Mouse (Mus musculus): ENCODE measurements at regions not wholly inside any gene's neighbourhood (a gene's known extent, or its start where the extent isn't known, plus 50 kb on each side); places are given as distances from the start of the nearest gene placed in this dataset.

GRCm38 (mm10) chr1:183504103-183504841 is 86.3 kb downstream of the Hhipl2 start:
- Histone ChIP-seq H3K4me1 (ENCODE audit: control insufficient read depth, insufficient read depth, low read length) (no peaks in the 10 kb centered on the region), H3K9me3 (ENCODE audit: control insufficient read depth, low read length) (no peaks in the 10 kb centered on the region), H3K27ac (ENCODE audit: low read depth, low read length) (no peak overlapping the region), H3K4me3 (ENCODE audit: low read length) (no peak overlapping the region), H3K36me3 (ENCODE audit: control insufficient read depth, insufficient read depth, low read length) (no peaks in the 10 kb centered on the region), H3K27me3 (ENCODE audit: control insufficient read depth, insufficient read depth, low read length) (no peaks in the 10 kb centered on the region), H3K9ac (ENCODE audit: low read depth, low read length) (no peak overlapping the region), H3K4me2 (replicated peaks; ENCODE audit: low read depth, low read length) (no peak overlapping the region)
- ATAC-seq (ENCODE audit: low FRiP score, low TSS enrichment) = no peak
- WGBS = 89% methylated on average over 14 of the region's 14 CpGs

- H3K27me3 ChIP-seq (ENCODE audit: control insufficient read depth, insufficient read depth, low read length) = no peaks in the 10 kb centered on the region
- H3K4me1 ChIP-seq (ENCODE audit: control insufficient read depth, insufficient read depth, low read length) = no peaks in the 10 kb centered on the region
- H3K4me2 ChIP-seq (replicated peaks; ENCODE audit: low read depth, low read length) = no peak overlapping the region
- no peak overlapping the region for H3K4me3 ChIP-seq (ENCODE audit: low read length)
- no peak overlapping the region for H3K9ac ChIP-seq (ENCODE audit: low read depth, low read length)
- no peak for ATAC-seq (ENCODE audit: low FRiP score, low TSS enrichment)
- 92% methylated on average over 2 of the region's 2 CpGs for WGBS
- H3K9me3 ChIP-seq (ENCODE audit: control insufficient read depth, low read length) = no peaks in the 10 kb centered on the region
- H3K36me3 ChIP-seq (ENCODE audit: control insufficient read depth, insufficient read depth, low read length) = no peaks in the 10 kb centered on the region
- no peak overlapping the region for H3K27ac ChIP-seq (ENCODE audit: low read depth, low read length)
Observed at GRCm38 (mm10) chr1:183507893-183508292, 89.9 kb downstream of the Hhipl2 start.

GRCm38 (mm10) chr1:183510759-183511158 is 92.7 kb downstream of the Hhipl2 start:
- ATAC-seq (ENCODE audit: low FRiP score, low TSS enrichment) = no peak
- no peaks in the 10 kb centered on the region for H3K4me1 ChIP-seq (ENCODE audit: control insufficient read depth, insufficient read depth, low read length)
- H3K36me3 ChIP-seq (ENCODE audit: control insufficient read depth, insufficient read depth, low read length) = no peaks in the 10 kb centered on the region
- H3K4me2 ChIP-seq (replicated peaks; ENCODE audit: low read depth, low read length) = no peak overlapping the region
- no peaks in the 10 kb centered on the region for H3K9me3 ChIP-seq (ENCODE audit: control insufficient read depth, low read length)
- no peaks in the 10 kb centered on the region for H3K27me3 ChIP-seq (ENCODE audit: control insufficient read depth, insufficient read depth, low read length)
- H3K4me3 ChIP-seq (ENCODE audit: low read length) = no peak overlapping the region
- no peak overlapping the region for H3K27ac ChIP-seq (ENCODE audit: low read depth, low read length)
- 79% methylated on average over 10 of the region's 10 CpGs for WGBS
- H3K9ac ChIP-seq (ENCODE audit: low read depth, low read length) = no peak overlapping the region

- no peak overlapping the region for H3K9ac ChIP-seq (ENCODE audit: low read depth, low read length)
- WGBS = 87% methylated on average over 3 of the region's 3 CpGs
- no peak overlapping the region for H3K4me2 ChIP-seq (replicated peaks; ENCODE audit: low read depth, low read length)
- no peak for ATAC-seq (ENCODE audit: low FRiP score, low TSS enrichment)
- no peaks in the 10 kb centered on the region for H3K27me3 ChIP-seq (ENCODE audit: control insufficient read depth, insufficient read depth, low read length)
- no peaks in the 10 kb centered on the region for H3K36me3 ChIP-seq (ENCODE audit: control insufficient read depth, insufficient read depth, low read length)
- H3K27ac ChIP-seq (ENCODE audit: low read depth, low read length) = no peak overlapping the region
- no peaks in the 10 kb centered on the region for H3K4me1 ChIP-seq (ENCODE audit: control insufficient read depth, insufficient read depth, low read length)
- H3K9me3 ChIP-seq (ENCODE audit: control insufficient read depth, low read length) = no peaks in the 10 kb centered on the region
- H3K4me3 ChIP-seq (ENCODE audit: low read length) = no peak overlapping the region
Observed at GRCm38 (mm10) chr1:183513876-183514275, 95.9 kb downstream of the Hhipl2 start.

GRCm38 (mm10) chr1:183514281-183514983 is 96.4 kb downstream of the Hhipl2 start:
- Histone ChIP-seq H3K4me1 (ENCODE audit: control insufficient read depth, insufficient read depth, low read length) (no peaks in the 10 kb centered on the region), H3K4me2 (replicated peaks; ENCODE audit: low read depth, low read length) (no peak overlapping the region), H3K9ac (ENCODE audit: low read depth, low read length) (no peak overlapping the region), H3K27ac (ENCODE audit: low read depth, low read length) (no peak overlapping the region), H3K27me3 (ENCODE audit: control insufficient read depth, insufficient read depth, low read length) (no peaks in the 10 kb centered on the region), H3K9me3 (ENCODE audit: control insufficient read depth, low read length) (no peaks in the 10 kb centered on the region), H3K4me3 (ENCODE audit: low read length) (no peak overlapping the region), H3K36me3 (ENCODE audit: control insufficient read depth, insufficient read depth, low read length) (no peaks in the 10 kb centered on the region)
- no peak for ATAC-seq (ENCODE audit: low FRiP score, low TSS enrichment)
- WGBS = 75% methylated on average over 15 of the region's 15 CpGs

- no peaks in the 10 kb centered on the region for H3K27me3 ChIP-seq (ENCODE audit: control insufficient read depth, insufficient read depth, low read length)
- H3K4me1 ChIP-seq (ENCODE audit: control insufficient read depth, insufficient read depth, low read length) = no peaks in the 10 kb centered on the region
- no peak for ATAC-seq (ENCODE audit: low FRiP score, low TSS enrichment)
- no peak overlapping the region for H3K4me3 ChIP-seq (ENCODE audit: low read length)
- H3K27ac ChIP-seq (ENCODE audit: low read depth, low read length) = no peak overlapping the region
- no peak overlapping the region for H3K9ac ChIP-seq (ENCODE audit: low read depth, low read length)
- 80% methylated on average over 2 of the region's 2 CpGs for WGBS
- H3K9me3 ChIP-seq (ENCODE audit: control insufficient read depth, low read length) = no peaks in the 10 kb centered on the region
- no peak overlapping the region for H3K4me2 ChIP-seq (replicated peaks; ENCODE audit: low read depth, low read length)
- H3K36me3 ChIP-seq (ENCODE audit: control insufficient read depth, insufficient read depth, low read length) = no peaks in the 10 kb centered on the region
Observed at GRCm38 (mm10) chr1:183514984-183515287, 96.9 kb downstream of the Hhipl2 start.

GRCm38 (mm10) chr1:183516167-183516566 is 98.2 kb downstream of the Hhipl2 start:
- Histone ChIP-seq H3K4me3 (ENCODE audit: low read length) (no peak overlapping the region), H3K36me3 (ENCODE audit: control insufficient read depth, insufficient read depth, low read length) (no peaks in the 10 kb centered on the region), H3K27me3 (ENCODE audit: control insufficient read depth, insufficient read depth, low read length) (no peaks in the 10 kb centered on the region), H3K27ac (ENCODE audit: low read depth, low read length) (no peak overlapping the region), H3K4me1 (ENCODE audit: control insufficient read depth, insufficient read depth, low read length) (no peaks in the 10 kb centered on the region), H3K4me2 (replicated peaks; ENCODE audit: low read depth, low read length) (no peak overlapping the region), H3K9ac (ENCODE audit: low read depth, low read length) (no peak overlapping the region), H3K9me3 (ENCODE audit: control insufficient read depth, low read length) (no peaks in the 10 kb centered on the region)
- WGBS = 80% methylated on average over 4 of the region's 4 CpGs
- no peak for ATAC-seq (ENCODE audit: low FRiP score, low TSS enrichment)

- Histone ChIP-seq H3K27ac (ENCODE audit: low read depth, low read length) (no peak overlapping the region), H3K4me2 (replicated peaks; ENCODE audit: low read depth, low read length) (no peak overlapping the region), H3K27me3 (ENCODE audit: control insufficient read depth, insufficient read depth, low read length) (no peaks in the 10 kb centered on the region), H3K4me3 (ENCODE audit: low read length) (no peak overlapping the region), H3K9me3 (ENCODE audit: control insufficient read depth, low read length) (no peaks in the 10 kb centered on the region), H3K4me1 (ENCODE audit: control insufficient read depth, insufficient read depth, low read length) (no peaks in the 10 kb centered on the region), H3K9ac (ENCODE audit: low read depth, low read length) (no peak overlapping the region), H3K36me3 (ENCODE audit: control insufficient read depth, insufficient read depth, low read length) (no peaks in the 10 kb centered on the region)
- WGBS = 89% methylated on average over 4 of the region's 4 CpGs
- no peak for ATAC-seq (ENCODE audit: low FRiP score, low TSS enrichment)
Observed at GRCm38 (mm10) chr1:183517236-183517635, 99.2 kb downstream of the Hhipl2 start.

GRCm38 (mm10) chr1:183521569-183521968 is 103.6 kb downstream of the Hhipl2 start:
- Histone ChIP-seq H3K9me3 (ENCODE audit: control insufficient read depth, low read length) (0 out of 2 replicates have a peak, but pooled peaks cover 6% of the 10 kb centered on the region), H3K4me2 (replicated peaks; ENCODE audit: low read depth, low read length) (no peak overlapping the region), H3K4me1 (ENCODE audit: control insufficient read depth, insufficient read depth, low read length) (no peaks in the 10 kb centered on the region), H3K4me3 (ENCODE audit: low read length) (no peak overlapping the region), H3K27me3 (ENCODE audit: control insufficient read depth, insufficient read depth, low read length) (no peaks in the 10 kb centered on the region), H3K27ac (ENCODE audit: low read depth, low read length) (no peak overlapping the region), H3K36me3 (ENCODE audit: control insufficient read depth, insufficient read depth, low read length) (no peaks in the 10 kb centered on the region), H3K9ac (ENCODE audit: low read depth, low read length) (no peak overlapping the region)
- 82% methylated on average over 7 of the region's 7 CpGs for WGBS
- no peak for ATAC-seq (ENCODE audit: low FRiP score, low TSS enrichment)

All from kidney, embryonic 14.5 days (tissue).